43 mouse cellular contexts compared by ENCODE assay signal in the genomic region with DNA sequence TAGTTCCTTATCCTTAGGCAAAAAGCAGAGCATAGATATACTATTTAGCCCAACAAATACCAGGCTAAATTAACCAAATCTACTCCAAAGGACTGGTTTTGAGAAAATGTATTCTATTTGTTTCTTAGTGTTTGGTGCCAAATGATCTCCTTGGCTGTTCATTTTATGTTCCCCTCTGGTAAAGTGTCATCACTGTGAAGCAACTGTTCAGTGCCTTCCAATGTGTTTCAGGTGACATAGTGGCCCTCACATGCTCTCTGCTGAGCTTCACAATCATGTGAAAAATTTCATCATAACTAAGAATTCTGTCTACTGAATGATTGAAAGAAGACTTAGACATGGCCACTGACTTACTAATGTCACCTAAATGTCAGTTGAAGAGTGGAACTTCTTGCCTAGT. TPM values are rescaled to one million over a fixed set of nuclear protein-coding genes. Genes with fewer than 3 reads are reported as not detected.
"Had no signal": no experiment of that assay in that cellular context is flagged by ENCODE, and none has a peak within 500 bp of the region (broad histone marks: within the 10 kb centered on the region; RNA-seq: fewer than 3 reads in every experiment).

No protein-coding gene starts in this region.

- H3K4me1 ChIP-seq: limb, embryonic 10.5 days; limb, embryonic 12.5 days; limb, embryonic 13.5 days; liver, embryonic 12.5 days; liver, embryonic 13.5 days; liver, embryonic 15.5 days; lung, embryonic 15.5 days; midbrain, embryonic 12.5 days; midbrain, embryonic 13.5 days; midbrain, embryonic 15.5 days; neural tube, embryonic 12.5 days; neural tube, embryonic 13.5 days had no signal

- H3K4me2 ChIP-seq: limb, embryonic 12.5 days; limb, embryonic 13.5 days; limb, embryonic 15.5 days; liver, embryonic 11.5 days; liver, embryonic 12.5 days; liver, embryonic 13.5 days; liver, embryonic 15.5 days; lung, embryonic 14.5 days; lung, embryonic 15.5 days; midbrain, embryonic 11.5 days; midbrain, embryonic 12.5 days; midbrain, embryonic 13.5 days; midbrain, embryonic 15.5 days; neural tube, embryonic 12.5 days; neural tube, embryonic 13.5 days had no signal

- H3K36me3 ChIP-seq: limb, embryonic 10.5 days; limb, embryonic 12.5 days; limb, embryonic 13.5 days; limb, embryonic 15.5 days; liver, embryonic 12.5 days; liver, embryonic 13.5 days; liver, embryonic 15.5 days; lung, embryonic 15.5 days; midbrain, embryonic 10.5 days; midbrain, embryonic 12.5 days; midbrain, embryonic 13.5 days; midbrain, embryonic 15.5 days; neural tube, embryonic 12.5 days; neural tube, embryonic 13.5 days had no signal

- DNase-seq: left cerebral cortex, postnatal 4 days; liver; liver, embryonic 13.5 days; lung, adult 18-20 months; lung, adult 2 months; lung, embryonic 14.5 days; lung, postnatal 10 days; lung, postnatal 14 days; lung, postnatal 4 days; midbrain, embryonic 14.5 days had no signal

- H3K9ac ChIP-seq: limb, embryonic 12.5 days; limb, embryonic 13.5 days; limb, embryonic 15.5 days; liver, embryonic 12.5 days; liver, embryonic 13.5 days; liver, embryonic 14.5 days; liver, embryonic 15.5 days; lung, embryonic 14.5 days; lung, embryonic 15.5 days; midbrain, embryonic 12.5 days; midbrain, embryonic 13.5 days; midbrain, embryonic 15.5 days; neural tube, embryonic 12.5 days; neural tube, embryonic 13.5 days had no signal

- H3K27me3 ChIP-seq: limb, embryonic 12.5 days; limb, embryonic 13.5 days; limb, embryonic 15.5 days; liver, embryonic 12.5 days; liver, embryonic 13.5 days; liver, embryonic 15.5 days; lung, embryonic 15.5 days; megakaryocyte, embryonic 14.5 days; midbrain, embryonic 12.5 days; midbrain, embryonic 13.5 days; midbrain, embryonic 15.5 days; neural tube, embryonic 12.5 days; neural tube, embryonic 13.5 days had no signal

- ATAC-seq: liver, embryonic 12.5 days; lung, postnatal 0 days; midbrain, embryonic 13.5 days; midbrain, embryonic 15.5 days; midbrain, embryonic 16.5 days had no signal

- H3K4me3 ChIP-seq: limb, embryonic 10.5 days; limb, embryonic 12.5 days; limb, embryonic 13.5 days; limb, embryonic 15.5 days; liver, embryonic 12.5 days; liver, embryonic 13.5 days; liver, embryonic 15.5 days; lung, embryonic 15.5 days; megakaryocyte, embryonic 14.5 days; midbrain, embryonic 10.5 days; midbrain, embryonic 12.5 days; midbrain, embryonic 13.5 days; midbrain, embryonic 15.5 days; myocyte; neural tube, embryonic 12.5 days; neural tube, embryonic 13.5 days had no signal

- H3K9me3 ChIP-seq: limb, embryonic 10.5 days; limb, embryonic 12.5 days; limb, embryonic 13.5 days; limb, embryonic 15.5 days; liver, embryonic 12.5 days; liver, embryonic 13.5 days; liver, embryonic 15.5 days; lung, embryonic 15.5 days; megakaryocyte, embryonic 14.5 days; midbrain, embryonic 10.5 days; midbrain, embryonic 12.5 days; midbrain, embryonic 13.5 days; midbrain, embryonic 15.5 days; neural tube, embryonic 12.5 days; neural tube, embryonic 13.5 days had no signal

- H3K27ac ChIP-seq: limb, embryonic 10.5 days; limb, embryonic 12.5 days; limb, embryonic 13.5 days; limb, embryonic 15.5 days; liver, embryonic 12.5 days; liver, embryonic 13.5 days; liver, embryonic 14.5 days; liver, embryonic 15.5 days; lung, embryonic 15.5 days; macrophage; midbrain, embryonic 10.5 days; midbrain, embryonic 12.5 days; midbrain, embryonic 13.5 days; midbrain, embryonic 15.5 days; neural tube, embryonic 12.5 days; neural tube, embryonic 13.5 days had no signal

RNA-seq across cellular contexts. Expression of a gene that starts 54.6 kb away (rescaled TPM):
- total RNA-seq: left cerebral cortex, postnatal 14 days; left cerebral cortex, postnatal 25 days; left cerebral cortex, postnatal 36 days; left cerebral cortex, postnatal 4 days; megakaryocyte progenitor cell, adult 5-6 weeks; megakaryocyte-erythroid progenitor cell, adult 5-6 weeks; midbrain, postnatal 0 days; monocyte, adult 5-6 weeks had no signal
- polyA plus RNA-seq: limb, embryonic 10.5 days; limb, embryonic 11.5 days; limb, embryonic 12.5 days; limb, embryonic 13.5 days; limb, embryonic 14.5 days; liver, embryonic 11.5 days; liver, embryonic 12.5 days; liver, embryonic 13.5 days; liver, embryonic 14.5 days; liver, embryonic 15.5 days; liver, embryonic 16.5 days; lung, embryonic 14.5 days; lung, embryonic 15.5 days; lung, embryonic 16.5 days; lung, postnatal 0 days; midbrain, embryonic 10.5 days; midbrain, embryonic 11.5 days; midbrain, embryonic 12.5 days; midbrain, embryonic 13.5 days; midbrain, embryonic 14.5 days; midbrain, embryonic 15.5 days; midbrain, embryonic 16.5 days; myocyte; neural tube, embryonic 11.5 days; neural tube, embryonic 12.5 days; neural tube, embryonic 13.5 days had no signal
